Mouse (Mus musculus): Measurements from ENCODE around the gene Akap6. TPM values are rescaled to one million over a fixed set of nuclear protein-coding genes. Genes with fewer than 3 reads are reported as not detected.

Akap6 gene
- polyA plus RNA-seq, 1 experiment from 2014 or later = 14.4 TPM

DNA sequence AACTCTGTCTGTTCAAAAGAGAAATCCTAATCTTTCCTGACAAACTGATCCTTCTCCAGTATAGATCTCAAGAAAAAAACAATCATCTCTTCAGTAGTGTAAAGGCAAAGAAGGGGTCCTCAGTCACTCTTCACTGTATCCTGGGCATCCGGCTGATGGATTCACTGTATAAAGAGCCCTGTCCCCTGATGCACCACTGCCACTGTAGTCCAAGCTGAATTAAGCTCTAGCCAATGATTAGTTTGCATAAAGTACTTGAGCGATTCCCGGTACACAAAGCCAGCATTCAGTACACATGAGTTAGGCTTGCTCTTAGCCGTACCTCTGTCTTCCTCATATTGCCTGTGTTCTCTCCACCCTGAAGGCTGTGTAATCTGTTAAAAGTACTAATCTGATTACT lies 420.2 kb downstream of the Akap6 start:
- 58% methylated on average over 4 of the region's 4 CpGs for WGBS
- no peaks in the 10 kb centered on the region for H3K9me3 ChIP-seq (ENCODE audit: control insufficient read depth, low read length)
- no peak overlapping the region for H3K4me3 ChIP-seq (ENCODE audit: control insufficient read depth in 1 of 2, insufficient read depth in 1 of 2, low read depth in 1 of 2, low read length in 2 of 2)
- no peaks in the 10 kb centered on the region for H3K27me3 ChIP-seq (ENCODE audit: control insufficient read depth, insufficient read depth, low read length)
- H3K9ac ChIP-seq (ENCODE audit: low read length) = no peak overlapping the region
- ATAC-seq (ENCODE audit: insufficient number of reproducible peaks, insufficient read depth, low FRiP score, low read depth) = no peak
- H3K36me3 ChIP-seq (ENCODE audit: control insufficient read depth, insufficient read depth, low read length) = peaks cover 6% of the 10 kb centered on the region; the same call in 1 of the 2 replicates
- H3K27ac ChIP-seq (replicated peaks in 1 of 2; ENCODE audit: control insufficient read depth in 1 of 2, insufficient read depth in 1 of 2, low read depth in 2 of 2, low read length in 2 of 2) = no peak overlapping the region
- no peaks in the 10 kb centered on the region for H3K4me1 ChIP-seq (ENCODE audit: control insufficient read depth in 2 of 2, insufficient read depth in 2 of 2, low read length in 2 of 2)
- H3K4me2 ChIP-seq (ENCODE audit: low read length) = no peak overlapping the region

DNA sequence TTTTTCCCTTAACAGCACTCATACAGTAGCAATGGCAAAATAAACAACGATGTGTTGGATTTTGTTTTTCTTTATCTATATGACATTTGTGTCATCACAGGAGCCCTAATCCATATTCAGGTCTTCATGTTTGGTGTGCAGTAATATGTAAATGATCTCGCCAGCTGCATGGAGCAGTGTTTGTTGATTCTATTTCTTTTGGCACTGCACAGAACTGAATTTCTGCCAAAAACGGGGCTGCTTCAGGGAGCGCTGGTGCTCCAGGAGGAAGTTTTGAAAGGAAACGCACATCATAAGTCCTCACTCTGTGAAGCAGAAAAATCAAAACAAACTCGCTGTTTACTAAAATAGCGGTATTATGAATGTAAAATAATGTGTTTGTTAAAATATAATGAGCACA lies 424.9 kb downstream of the Akap6 start:
- WGBS = 66% methylated on average over 7 of the region's 7 CpGs
- Histone ChIP-seq H3K36me3 (ENCODE audit: control insufficient read depth, insufficient read depth, low read length) (peaks cover 3% of the 10 kb centered on the region; the same call in 1 of the 2 replicates), H3K27me3 (ENCODE audit: control insufficient read depth, insufficient read depth, low read length) (no peaks in the 10 kb centered on the region), H3K9me3 (ENCODE audit: control insufficient read depth, low read length) (no peaks in the 10 kb centered on the region), H3K4me2 (ENCODE audit: low read length) (peak overlapping the region; percentile 16; the same call in 1 of the 2 replicates), H3K9ac (ENCODE audit: low read length) (no peak overlapping the region), H3K27ac (replicated peaks in 1 of 2; ENCODE audit: control insufficient read depth in 1 of 2, insufficient read depth in 1 of 2, low read depth in 2 of 2, low read length in 2 of 2) (0 out of 4 replicates have a peak overlapping the region, but pooled peaks of 1 of the 2 experiments have one; percentile 41), H3K4me1 (ENCODE audit: control insufficient read depth in 2 of 2, insufficient read depth in 2 of 2, low read length in 2 of 2) (no peaks in the 10 kb centered on the region), H3K4me3 (ENCODE audit: control insufficient read depth in 1 of 2, insufficient read depth in 1 of 2, low read depth in 1 of 2, low read length in 2 of 2) (no peak overlapping the region)
- ATAC-seq (ENCODE audit: insufficient number of reproducible peaks, insufficient read depth, low FRiP score, low read depth) = no peak

GRCm38 (mm10) chr12:53124696-53125095 lies 425.5 kb downstream of the Akap6 start:
- Histone ChIP-seq H3K9ac (ENCODE audit: low read length) (no peak overlapping the region), H3K27me3 (ENCODE audit: control insufficient read depth, insufficient read depth, low read length) (no peaks in the 10 kb centered on the region), H3K4me3 (ENCODE audit: control insufficient read depth in 1 of 2, insufficient read depth in 1 of 2, low read depth in 1 of 2, low read length in 2 of 2) (no peak overlapping the region), H3K27ac (replicated peaks in 1 of 2; ENCODE audit: control insufficient read depth in 1 of 2, insufficient read depth in 1 of 2, low read depth in 2 of 2, low read length in 2 of 2) (0 out of 4 replicates have a peak overlapping the region, but pooled peaks of 1 of the 2 experiments have one; percentile 41), H3K9me3 (ENCODE audit: control insufficient read depth, low read length) (no peaks in the 10 kb centered on the region), H3K36me3 (ENCODE audit: control insufficient read depth, insufficient read depth, low read length) (peaks cover 3% of the 10 kb centered on the region; the same call in 1 of the 2 replicates), H3K4me1 (ENCODE audit: control insufficient read depth in 2 of 2, insufficient read depth in 2 of 2, low read length in 2 of 2) (no peaks in the 10 kb centered on the region), H3K4me2 (ENCODE audit: low read length) (peak overlapping the region; percentile 16; the same call in 1 of the 2 replicates)
- ATAC-seq (ENCODE audit: insufficient number of reproducible peaks, insufficient read depth, low FRiP score, low read depth) = no peak
- WGBS = 53% methylated on average over 1 of the region's 1 CpGs

- Histone ChIP-seq H3K36me3 (ENCODE audit: control insufficient read depth, insufficient read depth, low read length) (peaks cover 3% of the 10 kb centered on the region; the same call in 1 of the 2 replicates), H3K4me3 (ENCODE audit: control insufficient read depth in 1 of 2, insufficient read depth in 1 of 2, low read depth in 1 of 2, low read length in 2 of 2) (no peak overlapping the region), H3K4me2 (ENCODE audit: low read length) (no peak overlapping the region), H3K9me3 (ENCODE audit: control insufficient read depth, low read length) (no peaks in the 10 kb centered on the region), H3K9ac (ENCODE audit: low read length) (no peak overlapping the region), H3K27ac (replicated peaks in 1 of 2; ENCODE audit: control insufficient read depth in 1 of 2, insufficient read depth in 1 of 2, low read depth in 2 of 2, low read length in 2 of 2) (no peak overlapping the region), H3K4me1 (ENCODE audit: control insufficient read depth in 2 of 2, insufficient read depth in 2 of 2, low read length in 2 of 2) (no peaks in the 10 kb centered on the region), H3K27me3 (ENCODE audit: control insufficient read depth, insufficient read depth, low read length) (no peaks in the 10 kb centered on the region)
- WGBS = 84% methylated on average over 4 of the region's 4 CpGs
- no peak for ATAC-seq (ENCODE audit: insufficient number of reproducible peaks, insufficient read depth, low FRiP score, low read depth)
Measured at GRCm38 (mm10) chr12:53125286-53125685, 426.1 kb downstream of the Akap6 start.

DNA sequence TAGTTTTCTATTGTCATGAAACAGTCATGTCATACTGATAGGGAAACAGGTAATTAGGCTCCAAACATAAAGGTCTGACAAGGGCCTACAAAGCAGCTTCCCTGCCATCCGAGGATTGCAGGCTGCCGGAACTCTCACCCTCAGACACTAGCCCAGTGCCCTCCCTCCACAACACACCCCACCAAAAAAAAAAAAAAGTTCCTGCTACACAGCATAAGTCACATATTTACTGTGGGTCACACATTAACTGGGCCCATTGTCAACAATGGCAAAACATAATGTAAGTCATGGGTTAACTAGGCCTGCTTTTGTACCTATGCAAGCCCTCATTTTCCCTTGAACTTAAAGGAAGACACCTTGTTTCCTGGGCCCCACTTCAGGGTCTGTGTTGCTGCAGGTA lies 435.0 kb downstream of the Akap6 start:
- no peaks in the 10 kb centered on the region for H3K27me3 ChIP-seq (ENCODE audit: control insufficient read depth, insufficient read depth, low read length)
- H3K9ac ChIP-seq (ENCODE audit: low read length) = no peak overlapping the region
- WGBS = 75% methylated on average over 2 of the region's 2 CpGs
- H3K27ac ChIP-seq (replicated peaks in 1 of 2; ENCODE audit: control insufficient read depth in 1 of 2, insufficient read depth in 1 of 2, low read depth in 2 of 2, low read length in 2 of 2) = no peak overlapping the region
- H3K9me3 ChIP-seq (ENCODE audit: control insufficient read depth, low read length) = no peaks in the 10 kb centered on the region
- no peak for ATAC-seq (ENCODE audit: insufficient number of reproducible peaks, insufficient read depth, low FRiP score, low read depth)
- H3K4me2 ChIP-seq (ENCODE audit: low read length) = no peak overlapping the region
- H3K4me3 ChIP-seq (ENCODE audit: control insufficient read depth in 1 of 2, insufficient read depth in 1 of 2, low read depth in 1 of 2, low read length in 2 of 2) = no peak overlapping the region
- H3K4me1 ChIP-seq (ENCODE audit: control insufficient read depth in 2 of 2, insufficient read depth in 2 of 2, low read length in 2 of 2) = no peaks in the 10 kb centered on the region
- no peaks in the 10 kb centered on the region; the same call in 1 of the 2 replicates for H3K36me3 ChIP-seq (ENCODE audit: control insufficient read depth, insufficient read depth, low read length)

GRCm38 (mm10) chr12:53137331-53137730 lies 438.1 kb downstream of the Akap6 start:
- 87% methylated on average over 3 of the region's 3 CpGs for WGBS
- no peak for ATAC-seq (ENCODE audit: insufficient number of reproducible peaks, insufficient read depth, low FRiP score, low read depth)
- H3K4me1 ChIP-seq (ENCODE audit: control insufficient read depth in 2 of 2, insufficient read depth in 2 of 2, low read length in 2 of 2) = no peaks in the 10 kb centered on the region
- no peak overlapping the region for H3K9ac ChIP-seq (ENCODE audit: low read length)
- H3K4me2 ChIP-seq (ENCODE audit: low read length) = no peak overlapping the region
- no peak overlapping the region for H3K4me3 ChIP-seq (ENCODE audit: control insufficient read depth in 1 of 2, insufficient read depth in 1 of 2, low read depth in 1 of 2, low read length in 2 of 2)
- no peak overlapping the region for H3K27ac ChIP-seq (replicated peaks in 1 of 2; ENCODE audit: control insufficient read depth in 1 of 2, insufficient read depth in 1 of 2, low read depth in 2 of 2, low read length in 2 of 2)
- peaks cover 31% of the 10 kb centered on the region for H3K36me3 ChIP-seq (ENCODE audit: control insufficient read depth, insufficient read depth, low read length)
- H3K27me3 ChIP-seq (ENCODE audit: control insufficient read depth, insufficient read depth, low read length) = no peaks in the 10 kb centered on the region
- H3K9me3 ChIP-seq (ENCODE audit: control insufficient read depth, low read length) = no peaks in the 10 kb centered on the region

DNA sequence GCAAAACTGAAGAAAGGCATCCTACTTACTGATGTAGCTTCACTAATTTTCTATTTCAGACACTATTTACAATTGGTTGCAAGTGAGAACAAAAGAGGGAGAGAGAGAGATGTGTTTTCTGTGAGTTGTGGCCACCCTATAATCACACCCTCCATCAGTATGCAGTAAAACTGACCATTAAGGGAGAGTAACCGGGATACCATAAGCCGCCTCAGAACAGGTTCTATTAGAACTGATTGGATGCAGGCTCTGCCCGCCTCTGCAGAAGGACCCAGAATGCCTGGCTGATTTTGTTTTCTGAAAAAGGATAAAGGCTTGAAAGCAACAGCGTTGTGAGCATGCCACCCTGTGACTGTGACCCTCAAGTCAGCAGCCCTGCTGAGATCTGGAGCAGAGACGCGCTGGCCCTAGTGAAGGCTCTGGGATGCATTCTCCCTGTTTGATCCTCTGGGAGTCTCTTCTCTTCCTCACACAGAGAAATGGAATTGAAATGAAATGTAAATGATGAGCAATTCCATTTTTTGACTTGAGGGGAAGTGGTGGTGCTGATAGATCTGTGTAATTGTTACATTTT lies 445.0 kb downstream of the Akap6 start:
- ATAC-seq (ENCODE audit: insufficient number of reproducible peaks, insufficient read depth, low FRiP score, low read depth) = no peak
- H3K4me1 ChIP-seq (ENCODE audit: control insufficient read depth in 2 of 2, insufficient read depth in 2 of 2, low read length in 2 of 2) = peaks cover 0 to 2% of the 10 kb centered on the region in 2 experiments; a peak in 1 of 4 replicates
- 81% methylated on average over 6 of the region's 6 CpGs for WGBS
- H3K36me3 ChIP-seq (ENCODE audit: control insufficient read depth, insufficient read depth, low read length) = peaks cover 54% of the 10 kb centered on the region
- no peak overlapping the region for H3K9ac ChIP-seq (ENCODE audit: low read length)
- no peak overlapping the region for H3K4me2 ChIP-seq (ENCODE audit: low read length)
- H3K9me3 ChIP-seq (ENCODE audit: control insufficient read depth, low read length) = no peaks in the 10 kb centered on the region
- no peak overlapping the region for H3K4me3 ChIP-seq (ENCODE audit: control insufficient read depth in 1 of 2, insufficient read depth in 1 of 2, low read depth in 1 of 2, low read length in 2 of 2)
- no peak overlapping the region for H3K27ac ChIP-seq (replicated peaks in 1 of 2; ENCODE audit: control insufficient read depth in 1 of 2, insufficient read depth in 1 of 2, low read depth in 2 of 2, low read length in 2 of 2)
- no peaks in the 10 kb centered on the region for H3K27me3 ChIP-seq (ENCODE audit: control insufficient read depth, insufficient read depth, low read length)

- 97% methylated on average over 10 of the region's 10 CpGs for WGBS
- Histone ChIP-seq H3K9ac (ENCODE audit: low read length) (no peak overlapping the region), H3K36me3 (ENCODE audit: control insufficient read depth, insufficient read depth, low read length) (peaks cover 54% of the 10 kb centered on the region), H3K4me1 (ENCODE audit: control insufficient read depth in 2 of 2, insufficient read depth in 2 of 2, low read length in 2 of 2) (peaks cover 0 to 2% of the 10 kb centered on the region in 2 experiments; a peak in 1 of 4 replicates), H3K4me3 (ENCODE audit: control insufficient read depth in 1 of 2, insufficient read depth in 1 of 2, low read depth in 1 of 2, low read length in 2 of 2) (no peak overlapping the region), H3K4me2 (ENCODE audit: low read length) (no peak overlapping the region), H3K27me3 (ENCODE audit: control insufficient read depth, insufficient read depth, low read length) (no peaks in the 10 kb centered on the region), H3K9me3 (ENCODE audit: control insufficient read depth, low read length) (0 out of 2 replicates have a peak, but pooled peaks cover 4% of the 10 kb centered on the region), H3K27ac (replicated peaks in 1 of 2; ENCODE audit: control insufficient read depth in 1 of 2, insufficient read depth in 1 of 2, low read depth in 2 of 2, low read length in 2 of 2) (no peak overlapping the region)
- ATAC-seq (ENCODE audit: insufficient number of reproducible peaks, insufficient read depth, low FRiP score, low read depth) = no peak
Measured at GRCm38 (mm10) chr12:53144760-53145159, 445.6 kb downstream of the Akap6 start.
